Comparison of ENCODE assay signal across 8 mouse cellular contexts in genomic region chr11:69837604-69837951, GRCm38 (mm10). TPM values are rescaled to one million over a fixed set of nuclear protein-coding genes. Genes with fewer than 3 reads are reported as not detected.
A peak's percentile ranks its signal among the peaks of the same experiment; 100 is the strongest.
DNase-seq lines count a peak whose midpoint lies in the region; ATAC-seq and TF ChIP-seq lines count a peak whose summit lies in the region.

TSS of gene Nlgn2 (minus strand) at chr11:69837784.

- TF ChIP-seq POLR2A in embryonic fibroblast, embryonic 13.5 days (IDR thresholded peaks at IDR 0.05; ENCODE audit: low read depth, low read length) = peak; percentile 53

- no peaks in the 10 kb centered on the region for H3K9me3 ChIP-seq in kidney, postnatal 0 days (replicated peaks; ENCODE audit: low read length)
- H3K9me3 ChIP-seq in intestine, embryonic 16.5 days (ENCODE audit: control insufficient read depth, low read length) = no peaks in the 10 kb centered on the region
- H3K9me3 ChIP-seq in midbrain, embryonic 10.5 days (replicated peaks) = no peaks in the 10 kb centered on the region

- peak within 1 kb of the TSS; percentile 75 for H3K9ac ChIP-seq in kidney, postnatal 0 days (ENCODE audit: low read depth, low read length)
- H3K9ac ChIP-seq in intestine, embryonic 16.5 days (ENCODE audit: low read depth, low read length) = peak within 1 kb of the TSS; percentile 79

- H3K4me3 ChIP-seq in kidney, postnatal 0 days (replicated peaks; ENCODE audit: low read depth, low read length) = peak within 1 kb of the TSS; percentile 59
- H3K4me3 ChIP-seq in embryonic fibroblast, embryonic 13.5 days (ENCODE audit: insufficient read depth, low read length) = peak within 1 kb of the TSS; percentile 76
- H3K4me3 ChIP-seq in intestine, embryonic 16.5 days (ENCODE audit: low read length) = peak within 1 kb of the TSS; percentile 71
- peak within 1 kb of the TSS; percentile 86 for H3K4me3 ChIP-seq in midbrain, embryonic 10.5 days

- ATAC-seq in kidney, postnatal 0 days (replicated peaks; ENCODE audit: low FRiP score, low read depth) = peak; percentile 56; the same call in 1 of the 2 replicates
- ATAC-seq in intestine, embryonic 16.5 days = peak; percentile 64

- H3K4me1 ChIP-seq in kidney, postnatal 0 days (replicated peaks; ENCODE audit: insufficient read depth, low read length) = peaks cover 27% of the 10 kb centered on the region
- H3K4me1 ChIP-seq in embryonic fibroblast, embryonic 13.5 days (ENCODE audit: control insufficient read depth, insufficient read depth, low read length) = peaks cover 3% of the 10 kb centered on the region; the same call in 1 of the 2 replicates
- H3K4me1 ChIP-seq in intestine, embryonic 16.5 days (ENCODE audit: control insufficient read depth, insufficient read depth, low read length) = peaks cover 29% of the 10 kb centered on the region
- peaks cover 60% of the 10 kb centered on the region for H3K4me1 ChIP-seq in midbrain, embryonic 10.5 days

- no peaks in the 10 kb centered on the region for H3K27me3 ChIP-seq in kidney, postnatal 0 days (ENCODE audit: insufficient read depth, low read length)
- peaks cover 5% of the 10 kb centered on the region; the same call in 1 of the 2 replicates for H3K27me3 ChIP-seq in intestine, embryonic 16.5 days (replicated peaks; ENCODE audit: control insufficient read depth, insufficient read depth, low read length)
- peaks cover 40% of the 10 kb centered on the region for H3K27me3 ChIP-seq in midbrain, embryonic 10.5 days (ENCODE audit: low read depth, poor library complexity, severe bottlenecking)

- H3K27ac ChIP-seq in kidney, postnatal 0 days = peak within 1 kb of the TSS; percentile 93
- H3K27ac ChIP-seq in embryonic fibroblast, embryonic 13.5 days (ENCODE audit: insufficient read depth, low read length) = peak within 1 kb of the TSS; percentile 35
- H3K27ac ChIP-seq in intestine, embryonic 16.5 days (ENCODE audit: low read length) = peak within 1 kb of the TSS; percentile 93
- H3K27ac ChIP-seq in midbrain, embryonic 10.5 days (replicated peaks) = peak within 1 kb of the TSS; percentile 93

- TF ChIP-seq CTCF in kidney, postnatal 0 days (IDR thresholded peaks at IDR 0.05; ENCODE audit: low read depth) = peak; percentile 25; the same call in 1 of the 2 replicates
- no peak for TF ChIP-seq CTCF in embryonic fibroblast, embryonic 13.5 days (IDR thresholded peaks at IDR 0.05; ENCODE audit: borderline replicate concordance, insufficient read depth, low read length)

- WGBS in kidney, postnatal 0 days = under 1% methylated on average over 32 of the region's 32 CpGs
- 0% methylated on average over 31 of the region's 32 CpGs for WGBS in intestine, embryonic 16.5 days
- under 1% methylated on average over 32 of the region's 32 CpGs for WGBS in midbrain, embryonic 10.5 days

- no peak for DNase-seq in kidney, postnatal 0 days (ENCODE audit: low spot score)
- DNase-seq in kidney, postnatal 4 days = no peak
- no peak for DNase-seq in adrenal gland, adult 8-10 months
- DNase-seq in midbrain, embryonic 10.5 days (ENCODE audit: low spot score) = no peak
- DNase-seq in retina, postnatal 1 day = no peak
- DNase-seq in frontal cortex, postnatal 14 days (ENCODE audit: low spot score in 2 of 2) = no peak

- H3K36me3 ChIP-seq in kidney, postnatal 0 days (ENCODE audit: insufficient read depth, low read length) = no peaks in the 10 kb centered on the region
- H3K36me3 ChIP-seq in intestine, embryonic 16.5 days (ENCODE audit: control insufficient read depth, insufficient read depth, low read length) = 0 out of 2 replicates have a peak, but pooled peaks cover 3% of the 10 kb centered on the region
- H3K36me3 ChIP-seq in midbrain, embryonic 10.5 days = peaks cover 14% of the 10 kb centered on the region

- peak within 1 kb of the TSS; percentile 97 for H3K4me2 ChIP-seq in kidney, postnatal 0 days (ENCODE audit: low read length)
- H3K4me2 ChIP-seq in intestine, embryonic 16.5 days (ENCODE audit: low read depth, low read length) = peak within 1 kb of the TSS; percentile 95

RNA-seq across cellular contexts. Expression of gene Nlgn2, which starts in this region (rescaled TPM):
- 4.1 and 4.7 TPM in 2 replicates for polyA plus RNA-seq in kidney, postnatal 0 days (2015; fragmentation: Nextera tagmentation; extraction: Ambion mirVana)
- 10 to 100 TPM; 22.2 to 48.7 (median 35.8) TPM for total RNA-seq in adrenal gland, adult 8-10 months (2022)
- polyA plus RNA-seq in embryonic fibroblast, embryonic 13.5 days (2011; ENCODE audit: insufficient read length, low read depth, missing spikeins) = 33.8 and 42.0 TPM in 2 replicates
- polyA plus RNA-seq in intestine, embryonic 16.5 days (2015; fragmentation: Nextera tagmentation; extraction: Ambion mirVana) = 3.4 and 4.1 TPM in 2 replicates
- polyA plus RNA-seq in midbrain, embryonic 10.5 days (2016; fragmentation: Nextera tagmentation; extraction: Ambion mirVana) = 6.1 and 8.6 TPM in 2 replicates

Comparison
In these comparisons a context has a peak if more than half of its experiments do, and no peak if none do; other contexts are left out.
1. H3K27ac ChIP-seq: peak in every context shown above with its lines; median percentile 93 in kidney, postnatal 0 days; 93 in intestine, embryonic 16.5 days; 93 in midbrain, embryonic 10.5 days; 35 in embryonic fibroblast, embryonic 13.5 days.